Mouse (Mus musculus) lung, embryonic 16.5 days (tissue): ENCODE measurements around the gene Mical2. TPM values are rescaled to one million over a fixed set of nuclear protein-coding genes. Genes with fewer than 3 reads are reported as not detected.

ENCODE experiments used
- ATAC-seq: fragments of 200-750 bp; cut with Nextera tagmentation; 2 replicates; pipeline ENCODE4 v1.8.0; 2017; ENCODE audit warnings: low read depth, mild to moderate bottlenecking, moderate library complexity
- H3K27ac ChIP-seq: fragments of 300-500 bp; sonication (generic); 2 replicates; pipeline ENCODE4 v1.5.1; 2014; ENCODE audit warnings: mild to moderate bottlenecking, control low read depth, low read length
- H3K27me3 ChIP-seq: fragments of 300-500 bp; sonication (generic); 2 replicates; pipeline ENCODE4 v1.6.1; 2014; ENCODE audit warnings: low read depth, low read length, mixed read lengths; ENCODE audit not compliant: control insufficient read depth, insufficient read depth
- H3K36me3 ChIP-seq: fragments of 300-500 bp; sonication (generic); 2 replicates; pipeline ENCODE4 v1.6.1; 2014; ENCODE audit warnings: low read length; ENCODE audit not compliant: control insufficient read depth, insufficient read depth
- H3K4me1 ChIP-seq: fragments of 300-500 bp; sonication (generic); replicated peaks from 2 replicates; pipeline ENCODE4 v1.6.1; 2014; ENCODE audit warnings: low read length, mixed read lengths; ENCODE audit not compliant: control insufficient read depth, insufficient read depth
- H3K4me2 ChIP-seq: fragments of 300-500 bp; sonication (generic); 2 replicates; pipeline ENCODE4 v1.6.1; 2014; ENCODE audit warnings: low read depth, low read length, control low read depth
- H3K4me3 ChIP-seq: fragments of 300-500 bp; sonication (generic); 2 replicates; pipeline ENCODE4 v1.5.1; 2014; ENCODE audit warnings: mild to moderate bottlenecking, low read length, control low read depth
- H3K9ac ChIP-seq: fragments of 300-500 bp; sonication (generic); 2 replicates; pipeline ENCODE4 v1.6.1; 2014; ENCODE audit warnings: low read length, control low read depth
- H3K9me3 ChIP-seq: fragments of 300-500 bp; sonication (generic); 2 replicates; pipeline ENCODE4 v1.6.1; 2016; ENCODE audit warnings: low read length; ENCODE audit not compliant: control insufficient read depth
- WGBS: fragments of 180-500 bp; shearing (Covaris S2); extraction: QIAGEN DNeasy Blood & Tissue Kit; methylation state at CpG from one replicate; pipeline ENCODE4 v1.1.7; 2014; 5-methylcytosine and 5-hydroxymethylcytosine counted together
- polyA plus RNA-seq: library from polyadenylated mRNA; unstranded; fragments of >200 nt; fragmentation: Nextera tagmentation; extraction: Ambion mirVana; gene quantifications from 2 replicates; pipeline ENCODE4 v1.2.1, GENCODE M21; 2015

The Mical2 gene
- polyA plus RNA-seq, 1 experiment from 2014 or later, result 27.3 TPM

- 0 out of 2 replicates have a peak overlapping the region, but pooled peaks have one; percentile 16 for H3K9ac ChIP-seq
- peaks cover 17% of the 10 kb centered on the region for H3K4me1 ChIP-seq
- no peaks in the 10 kb centered on the region for H3K36me3 ChIP-seq
- no peaks in the 10 kb centered on the region for H3K9me3 ChIP-seq
- ATAC-seq, result peak; percentile 80
- no peaks in the 10 kb centered on the region for H3K27me3 ChIP-seq
- no peak overlapping the region for H3K4me3 ChIP-seq
- 25% methylated on average over 12 of the region's 12 CpGs for WGBS
- H3K27ac ChIP-seq, result peak overlapping the region; percentile 37; the same call in 1 of the 2 replicates
- no peak overlapping the region for H3K4me2 ChIP-seq
Measured at GRCm38 (mm10) chr7:112444152-112444984, 218.7 kb downstream of the Mical2 start.

DNA sequence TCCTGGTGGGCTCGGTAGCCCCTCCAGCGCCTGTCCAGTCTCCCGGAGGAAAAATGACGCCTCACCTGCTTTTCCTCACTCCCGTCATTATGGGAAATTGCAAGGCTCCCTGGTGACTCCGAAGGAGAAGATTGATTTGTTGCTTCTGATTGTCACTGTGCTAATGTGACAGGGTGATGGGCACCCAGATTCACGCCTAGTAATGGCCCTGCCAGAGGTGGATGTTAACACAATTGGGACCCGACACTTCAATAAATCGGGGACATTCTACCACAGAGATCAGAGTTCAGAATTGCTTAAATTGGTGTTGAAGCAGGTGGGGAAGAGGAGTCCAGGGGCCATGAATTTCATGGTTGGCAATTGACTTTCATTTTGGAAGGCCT lies 219.3 kb downstream of the Mical2 start:
- peak overlapping the region; percentile 1; the same call in 1 of the 2 replicates for H3K27ac ChIP-seq
- no peak overlapping the region for H3K4me2 ChIP-seq

DNA sequence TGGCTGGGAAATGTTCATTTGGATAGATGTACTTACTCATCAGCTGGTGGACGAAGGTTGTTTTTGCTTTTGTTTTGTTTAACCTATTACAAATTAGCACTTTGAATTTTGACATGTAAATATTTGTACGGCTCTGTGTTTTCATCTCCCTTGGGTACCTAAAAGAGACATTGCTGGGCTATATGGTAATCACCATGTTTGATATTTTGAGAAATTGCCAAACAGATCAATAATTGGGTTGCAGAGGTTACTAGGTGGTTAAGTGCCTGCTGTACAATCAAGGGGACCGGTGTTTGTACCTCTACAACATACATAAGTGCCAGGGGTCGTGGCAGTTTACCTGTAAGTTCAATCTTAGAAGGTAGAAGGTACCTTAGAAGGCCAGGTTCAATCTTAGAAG lies 220.8 kb downstream of the Mical2 start:
- WGBS, result 85% methylated on average over 4 of the region's 4 CpGs
- no peaks in the 10 kb centered on the region for H3K9me3 ChIP-seq
- no peaks in the 10 kb centered on the region for H3K36me3 ChIP-seq
- no peak overlapping the region for H3K4me3 ChIP-seq
- no peak overlapping the region for H3K4me2 ChIP-seq
- no peak overlapping the region for H3K9ac ChIP-seq
- no peaks in the 10 kb centered on the region for H3K27me3 ChIP-seq
- peaks cover 16% of the 10 kb centered on the region for H3K4me1 ChIP-seq
- H3K27ac ChIP-seq, result no peak overlapping the region
- no peak for ATAC-seq

More for the DNA sequence above, 219.3 kb downstream of the Mical2 start:
- peaks cover 17% of the 10 kb centered on the region for H3K4me1 ChIP-seq
- no peak overlapping the region for H3K4me3 ChIP-seq
- no peak overlapping the region for H3K9ac ChIP-seq
- H3K36me3 ChIP-seq, result no peaks in the 10 kb centered on the region
- no peak for ATAC-seq
- WGBS, result 22% methylated on average over 9 of the region's 9 CpGs
- H3K27me3 ChIP-seq, result no peaks in the 10 kb centered on the region
- no peaks in the 10 kb centered on the region for H3K9me3 ChIP-seq

DNA sequence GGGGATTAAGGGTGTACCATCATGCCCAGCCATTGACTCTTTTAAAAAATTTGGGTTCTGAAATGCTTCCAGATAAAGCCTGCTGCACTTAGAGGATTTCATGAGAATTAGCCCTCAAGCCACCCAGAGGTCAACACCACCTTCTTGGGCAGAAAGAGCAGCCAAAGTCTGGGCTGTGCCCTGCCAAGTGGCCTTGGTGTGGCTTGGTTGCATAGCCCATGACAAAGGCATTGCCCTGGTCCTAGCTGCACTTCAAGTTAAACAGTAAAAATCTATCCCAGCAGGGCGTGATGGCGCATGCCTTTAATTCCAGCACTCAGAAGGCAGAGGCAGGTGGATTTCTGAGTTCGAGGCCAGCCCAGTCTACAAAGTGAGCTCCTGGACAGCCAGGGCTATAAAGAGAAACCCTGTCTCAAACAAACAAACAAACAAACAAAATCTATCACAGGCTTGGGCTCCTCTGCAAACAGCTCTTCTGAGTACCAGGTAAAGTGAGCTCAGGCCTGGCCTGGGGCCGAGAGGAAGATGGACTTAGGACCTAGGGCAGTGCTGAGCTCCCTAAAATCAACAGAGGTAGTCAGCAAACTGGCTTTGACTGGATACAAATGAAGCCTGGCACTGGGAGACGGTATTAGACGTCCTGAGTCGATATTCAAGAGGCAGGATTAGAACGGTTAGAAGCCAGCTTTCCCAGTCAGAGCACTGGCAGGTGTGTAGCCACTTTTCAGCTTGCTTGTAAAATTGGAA lies 224.5 kb downstream of the Mical2 start:
- WGBS, result 81% methylated on average over 8 of the region's 8 CpGs
- no peak for ATAC-seq
- H3K4me1 ChIP-seq, result peaks cover 3% of the 10 kb centered on the region

DNA sequence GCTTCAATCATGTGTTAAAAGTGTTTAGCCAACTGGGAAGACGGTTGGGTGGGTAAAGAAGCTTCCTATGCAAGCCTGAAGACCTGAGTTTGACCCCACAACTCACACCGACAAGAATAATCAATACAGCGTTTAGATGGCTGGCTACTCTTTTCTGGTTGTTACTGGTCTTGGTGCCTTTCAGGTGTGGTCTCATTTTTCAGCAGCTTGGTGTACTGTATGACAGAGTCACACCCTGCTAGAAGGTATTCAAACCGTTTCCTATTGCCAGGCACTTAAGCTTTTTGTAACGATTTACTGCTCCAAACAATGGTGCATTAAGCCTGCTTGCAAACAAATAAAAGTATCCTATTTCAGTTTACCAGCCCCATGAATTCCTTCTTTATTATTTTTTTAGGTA lies 226.8 kb downstream of the Mical2 start:
- H3K4me2 ChIP-seq, result no peak overlapping the region
- no peak overlapping the region for H3K9ac ChIP-seq
- no peak for ATAC-seq
- 40% methylated on average over 5 of the region's 5 CpGs for WGBS
- no peak overlapping the region for H3K27ac ChIP-seq
- H3K4me3 ChIP-seq, result no peak overlapping the region
- H3K36me3 ChIP-seq, result no peaks in the 10 kb centered on the region
- no peaks in the 10 kb centered on the region for H3K9me3 ChIP-seq
- peaks cover 17% of the 10 kb centered on the region for H3K4me1 ChIP-seq
- no peaks in the 10 kb centered on the region for H3K27me3 ChIP-seq

More for the DNA sequence above, 224.5 kb downstream of the Mical2 start:
- Histone ChIP-seq H3K9me3 (no peaks in the 10 kb centered on the region), H3K9ac (no peak overlapping the region), H3K4me3 (no peak overlapping the region), H3K4me2 (no peak overlapping the region), H3K36me3 (no peaks in the 10 kb centered on the region), H3K27me3 (no peaks in the 10 kb centered on the region), H3K27ac (no peak overlapping the region)

- Histone ChIP-seq H3K27ac (peak overlapping the region; percentile 75), H3K36me3 (no peaks in the 10 kb centered on the region), H3K4me3 (no peak overlapping the region), H3K4me2 (no peak overlapping the region), H3K9me3 (no peaks in the 10 kb centered on the region), H3K4me1 (peaks cover 25% of the 10 kb centered on the region), H3K27me3 (no peaks in the 10 kb centered on the region), H3K9ac (no peak overlapping the region)
- ATAC-seq, result peak; percentile 84
- 23% methylated on average over 3 of the region's 3 CpGs for WGBS
Measured at GRCm38 (mm10) chr7:112453805-112454214, 228.2 kb downstream of the Mical2 start.

GRCm38 (mm10) chr7:112454380-112454779 lies 228.7 kb downstream of the Mical2 start:
- Histone ChIP-seq H3K9ac (no peak overlapping the region), H3K36me3 (no peaks in the 10 kb centered on the region), H3K4me1 (peaks cover 26% of the 10 kb centered on the region), H3K4me3 (no peak overlapping the region), H3K27me3 (no peaks in the 10 kb centered on the region), H3K27ac (peak overlapping the region; percentile 75), H3K4me2 (no peak overlapping the region), H3K9me3 (no peaks in the 10 kb centered on the region)
- no peak for ATAC-seq
- 71% methylated on average over 6 of the region's 6 CpGs for WGBS

DNA sequence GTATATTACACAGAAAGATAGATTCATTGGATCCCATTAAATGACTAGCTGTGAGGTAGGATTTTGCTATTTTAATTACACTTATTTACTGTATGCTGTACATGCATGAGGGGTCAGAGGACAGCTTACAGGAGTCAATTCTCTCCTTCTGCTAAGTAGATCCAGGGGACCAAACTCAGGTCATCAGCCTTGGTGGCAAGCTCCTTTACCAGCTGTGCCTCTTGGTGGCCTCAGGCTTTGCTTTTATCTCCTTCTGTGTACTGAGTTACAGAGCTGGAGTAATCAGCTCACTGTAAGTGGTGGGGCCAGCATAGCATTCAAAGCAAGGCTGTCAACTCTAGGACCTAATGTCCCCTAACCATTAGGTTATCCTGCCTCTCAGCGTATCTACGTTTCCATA lies 229.3 kb downstream of the Mical2 start:
- H3K27ac ChIP-seq, result peak overlapping the region; percentile 12; the same call in 1 of the 2 replicates
- 78% methylated on average over 2 of the region's 2 CpGs for WGBS
- H3K4me1 ChIP-seq, result peaks cover 26% of the 10 kb centered on the region
- no peak overlapping the region for H3K9ac ChIP-seq
- no peaks in the 10 kb centered on the region for H3K36me3 ChIP-seq
- no peak for ATAC-seq
- no peak overlapping the region for H3K4me3 ChIP-seq
- H3K9me3 ChIP-seq, result no peaks in the 10 kb centered on the region
- H3K27me3 ChIP-seq, result no peaks in the 10 kb centered on the region
- no peak overlapping the region for H3K4me2 ChIP-seq

DNA sequence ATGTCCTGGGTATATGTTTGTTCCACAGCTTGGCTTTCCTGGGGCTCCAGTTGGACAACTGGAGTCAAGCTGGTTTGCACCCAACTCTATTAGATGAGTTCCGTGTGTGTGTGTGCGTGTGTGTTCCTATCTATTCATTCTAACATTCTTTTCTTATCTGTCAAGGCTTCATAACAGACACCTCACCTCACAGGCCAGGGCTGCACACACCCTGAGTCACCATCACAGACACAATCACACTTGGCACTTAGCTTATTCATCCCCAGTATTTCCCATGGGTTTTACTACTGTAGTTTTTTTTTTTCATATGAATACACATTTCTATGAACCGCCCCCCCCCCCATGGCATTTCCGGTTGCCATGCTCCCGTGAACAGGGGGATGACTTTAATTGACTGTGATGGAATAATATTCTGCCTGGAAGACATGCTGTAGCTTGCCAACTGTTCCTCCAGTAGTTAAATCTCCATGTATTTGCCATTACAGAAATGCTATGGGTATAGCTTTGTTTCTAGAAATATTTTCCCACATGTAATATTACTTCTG lies 230.0 kb downstream of the Mical2 start:
- no peaks in the 10 kb centered on the region for H3K36me3 ChIP-seq
- H3K27ac ChIP-seq, result no peak overlapping the region
- no peaks in the 10 kb centered on the region for H3K9me3 ChIP-seq
- H3K4me3 ChIP-seq, result no peak overlapping the region
- no peak for ATAC-seq
- H3K9ac ChIP-seq, result no peak overlapping the region
- no peak overlapping the region for H3K4me2 ChIP-seq
- H3K4me1 ChIP-seq, result peaks cover 28% of the 10 kb centered on the region
- 50% methylated on average over 5 of the region's 5 CpGs for WGBS
- H3K27me3 ChIP-seq, result no peaks in the 10 kb centered on the region
